Mouse (Mus musculus): ENCODE results near the gene Olfr360.
"Not testable (repeated sequence)": the region's sequence is repeated elsewhere in the genome, so short reads cannot be mapped to it uniquely, and the experiment has no call there.

Olfr360 gene

GRCm38 (mm10) chr2:37065446-37065845 is at the start of gene Olfr360:
Gene Olfr360, plus strand, starts transcription at chr2:37065746.
- DNase-seq (ENCODE audit: low read depth) = no peak

- not testable (repeated sequence) for DNase-seq (ENCODE audit: low read depth)
These were observed 23.6 kb downstream of the Olfr360 start, which contains the start of gene Olfr361 for GRCm38 (mm10) chr2:37089190-37089589. Gene Olfr361, minus strand, starts transcription at chr2:37089290.

- no peak for DNase-seq (ENCODE audit: low read depth)
These were observed 52.3 kb downstream of the Olfr360 start, which contains the start of gene Olfr362 for GRCm38 (mm10) chr2:37117810-37118209. Gene Olfr362, minus strand, starts transcription at chr2:37117910.
